Mouse (Mus musculus) ES-E14 (cell line): ENCODE measurements around the gene Pard3b. TPM values are rescaled to one million over a fixed set of nuclear protein-coding genes. Genes with fewer than 3 reads are reported as not detected.

Experiments used
- DNase-seq: peaks from one replicate; pipeline ENCODE4 v3.0.0-alpha.2; 2013; ENCODE audit warnings: low read depth, low spot score
- H3K27ac ChIP-seq: 2 replicates; pipeline ENCODE4 v1.5.1; 2012; ENCODE audit warnings: low read depth, mild to moderate bottlenecking, low read length, moderate library complexity, mixed read lengths; ENCODE audit not compliant: poor library complexity, insufficient read depth, severe bottlenecking
- H3K36me3 ChIP-seq: 2 replicates; pipeline ENCODE4 v1.6.1; 2012; ENCODE audit warnings: mild to moderate bottlenecking, low read length, moderate library complexity, mixed read lengths; ENCODE audit not compliant: control insufficient read depth, poor library complexity, insufficient read depth, severe bottlenecking
- H3K4me1 ChIP-seq, 2 experiments: fragments of 150-350 bp in 1 of 2; sonication (generic) in 1 of 2; 2 replicates each; pipeline ENCODE4 v1.6.1; 2012; ENCODE audit warnings: low read length in 2 of 2, mild to moderate bottlenecking in 1 of 2, mixed read lengths in 1 of 2; ENCODE audit not compliant: control insufficient read depth in 2 of 2, insufficient read depth in 2 of 2, poor library complexity in 1 of 2
- H3K4me3 ChIP-seq, 2 experiments: fragments of 150-350 bp in 1 of 2; sonication (generic) in 1 of 2; 2 replicates each; pipeline ENCODE4 v1.5.1; 2012; ENCODE audit warnings: low read length in 2 of 2, low read depth in 1 of 2, mild to moderate bottlenecking in 1 of 2, mixed read lengths in 1 of 2; ENCODE audit not compliant: insufficient read depth in 1 of 2, poor library complexity in 1 of 2, severe bottlenecking in 1 of 2
- H3K9ac ChIP-seq: 2 replicates; pipeline ENCODE4 v1.6.1; 2012; ENCODE audit warnings: low read depth, mild to moderate bottlenecking, low read length, mixed read lengths; ENCODE audit not compliant: poor library complexity, insufficient read depth, severe bottlenecking
- H3K9me3 ChIP-seq: fragments of 150-350 bp; sonication (generic); 2 replicates; pipeline ENCODE4 v1.6.1; 2012; ENCODE audit warnings: low read depth, mild to moderate bottlenecking, low read length; ENCODE audit not compliant: control insufficient read depth, insufficient read depth
- CHD2 ChIP-seq: IDR thresholded peaks from 2 replicates; pipeline ENCODE4 v1.6.1; 2014; ENCODE audit warnings: mild to moderate bottlenecking, low read depth, low read length, inconsistent platforms
- HCFC1 ChIP-seq: IDR thresholded peaks from 2 replicates; pipeline ENCODE4 v1.6.1; 2012; ENCODE audit warnings: low read length, inconsistent platforms, borderline replicate concordance; ENCODE audit not compliant: insufficient read depth
- MAFK ChIP-seq: IDR thresholded peaks from 2 replicates; pipeline ENCODE4 v1.6.1; 2014; ENCODE audit warnings: mild to moderate bottlenecking, low read depth, low read length, inconsistent platforms; ENCODE audit not compliant: insufficient read depth
- ZC3H11A ChIP-seq: IDR thresholded peaks from 2 replicates; pipeline ENCODE4 v1.6.1; 2012; ENCODE audit warnings: low read depth, mild to moderate bottlenecking, inconsistent platforms, low read length, borderline replicate concordance
- ZNF384 ChIP-seq: IDR thresholded peaks from 2 replicates; pipeline ENCODE4 v1.6.1; 2012; ENCODE audit warnings: low read depth, low read length, inconsistent platforms
- in situ Hi-C, 2 experiments: fragments of 600-800 bp; cut with MboI; formaldehyde crosslinking; loops; one replicate each; pipeline ENCODE4 v1.15.1; 2025; ENCODE audit warnings: low sequenced_read_pairs in 2 of 2, inconsistent platforms in 1 of 2; ENCODE audit not compliant: unreplicated experiment in 2 of 2
- total RNA-seq: library from RNA; depleted of rRNA; stranded (reverse); fragments of 300-350 nt; gene quantifications from 2 replicates; pipeline ENCODE4 v1.2.3, GENCODE M21; 2012; rRNA removed

Gene Pard3b
- 0.49 and 1.2 TPM in 2 replicates for total RNA-seq

- Histone ChIP-seq H3K4me3 (peak within 1 kb of the TSS; percentile 74), H3K36me3 (no peaks in the 10 kb centered on the region)
- in situ Hi-C loops = no loop called here
Observed at GRCm38 (mm10) chr1:61638347-61639111, at the start of gene Pard3b. Gene Pard3b (plus strand): TSS chr1:61638824.

GRCm38 (mm10) chr1:61616176-61616575 is 22.4 kb upstream of the Pard3b start:
- no peak overlapping the region for H3K9ac ChIP-seq
- no peaks in the 10 kb centered on the region for H3K4me1 ChIP-seq
- TF ChIP-seq ZNF384 = no peak
- no peak for TF ChIP-seq HCFC1
- TF ChIP-seq CHD2 = no peak
- no peak for TF ChIP-seq MAFK
- TF ChIP-seq ZC3H11A = no peak
- no peak overlapping the region for H3K4me3 ChIP-seq
- no peaks in the 10 kb centered on the region for H3K9me3 ChIP-seq
- in situ Hi-C loops = no loop called here
- DNase-seq = no peak
- H3K36me3 ChIP-seq = no peaks in the 10 kb centered on the region
- no peak overlapping the region for H3K27ac ChIP-seq

More at GRCm38 (mm10) chr1:61638347-61639111, at the start of gene Pard3b:
- Histone ChIP-seq H3K9ac (peak within 1 kb of the TSS; percentile 63), H3K4me1 (no peaks in the 10 kb centered on the region), H3K9me3 (no peaks in the 10 kb centered on the region), H3K27ac (no peak within 1 kb of the TSS)
- TF ChIP-seq MAFK = no peak
- no peak for TF ChIP-seq ZC3H11A
- no peak for TF ChIP-seq CHD2
- no peak for TF ChIP-seq HCFC1
- no peak for TF ChIP-seq ZNF384
- DNase-seq = no peak

GRCm38 (mm10) chr1:61620651-61621050 is 18.0 kb upstream of the Pard3b start:
- no peak for DNase-seq
- H3K4me1 ChIP-seq = no peaks in the 10 kb centered on the region
- no peak overlapping the region for H3K4me3 ChIP-seq
- no peaks in the 10 kb centered on the region for H3K9me3 ChIP-seq
- no peak overlapping the region for H3K27ac ChIP-seq
- in situ Hi-C loops = no loop called here
- TF ChIP-seq ZNF384 (no peak), CHD2 (no peak), MAFK (no peak), HCFC1 (no peak), ZC3H11A (no peak)
- no peak overlapping the region for H3K9ac ChIP-seq
- no peaks in the 10 kb centered on the region for H3K36me3 ChIP-seq

GRCm38 (mm10) chr1:61629857-61630256 is 8.8 kb upstream of the Pard3b start:
- no peak for DNase-seq
- Histone ChIP-seq H3K9ac (no peak overlapping the region), H3K36me3 (no peaks in the 10 kb centered on the region), H3K4me1 (no peaks in the 10 kb centered on the region), H3K4me3 (no peak overlapping the region), H3K27ac (no peak overlapping the region), H3K9me3 (no peaks in the 10 kb centered on the region)
- in situ Hi-C loops = no loop called here
- no peak for TF ChIP-seq MAFK
- TF ChIP-seq ZNF384 = no peak
- TF ChIP-seq HCFC1 = no peak
- no peak for TF ChIP-seq ZC3H11A
- TF ChIP-seq CHD2 = no peak
